Mouse (Mus musculus) cerebellum, postnatal 10 days (tissue): Measurements from ENCODE around the gene Prepl.

ENCODE experiments used
- DNase-seq, 2 experiments: peaks; one replicate each; pipeline ENCODE4 v3.0.0; 2021; ENCODE audit warnings: mixed read lengths in 2 of 2

Prepl gene

DNA sequence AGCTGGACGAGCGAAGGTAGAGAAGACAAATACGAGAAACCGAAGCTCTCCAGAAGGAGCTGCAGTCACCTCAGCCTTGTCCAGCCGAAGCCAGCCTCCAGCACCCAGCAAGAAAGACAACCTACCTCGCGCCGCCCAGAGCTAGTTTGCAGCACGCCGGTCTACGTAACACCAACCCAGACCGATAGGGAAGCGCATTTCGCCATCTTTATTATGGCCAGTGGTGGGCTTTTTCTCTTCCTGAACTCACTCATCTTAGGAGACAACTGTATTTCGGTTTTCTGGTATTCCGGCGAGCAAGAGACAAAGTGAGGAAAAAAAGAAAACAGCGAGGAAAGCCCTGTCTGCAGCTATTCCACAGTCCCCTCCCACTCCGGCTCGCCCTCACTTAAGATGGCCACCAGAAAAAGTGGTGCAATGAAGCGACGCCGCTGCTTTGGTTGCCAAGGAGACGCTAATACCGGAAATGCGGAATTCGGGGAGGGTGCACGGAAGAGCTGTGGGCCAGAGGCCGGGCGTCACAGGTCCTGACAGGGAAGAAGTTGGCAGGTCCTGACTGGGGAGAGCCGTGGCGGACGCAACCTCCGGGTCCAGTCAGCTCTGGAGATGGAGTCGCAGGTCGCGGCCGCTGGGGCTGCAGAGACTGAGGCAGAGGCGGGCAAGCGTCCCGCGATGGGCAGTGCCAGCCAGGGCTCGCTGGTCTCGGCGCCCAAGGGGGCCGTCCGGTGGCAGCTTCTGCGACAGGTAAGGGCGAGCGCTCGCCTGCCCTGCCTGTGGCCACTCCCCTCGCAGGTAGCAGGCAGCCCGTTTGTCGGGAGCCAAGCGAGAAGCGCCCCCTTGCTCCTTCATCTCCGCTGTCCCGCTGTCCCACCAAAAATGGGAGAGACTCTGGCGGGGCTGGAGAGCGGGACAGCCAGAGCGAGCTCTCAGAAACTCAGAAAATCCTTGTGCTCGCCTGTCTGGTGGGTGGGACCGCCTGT is at the start of gene Prepl, which contains the start of gene Camkmt:
Gene Prepl, minus strand, starts transcription at position 122 of the 980 bp plus-strand sequence.
Gene Camkmt, plus strand, starts transcription at position 433 of the 980 bp plus-strand sequence.
- peak; percentile 97 to 98 for DNase-seq

DNA sequence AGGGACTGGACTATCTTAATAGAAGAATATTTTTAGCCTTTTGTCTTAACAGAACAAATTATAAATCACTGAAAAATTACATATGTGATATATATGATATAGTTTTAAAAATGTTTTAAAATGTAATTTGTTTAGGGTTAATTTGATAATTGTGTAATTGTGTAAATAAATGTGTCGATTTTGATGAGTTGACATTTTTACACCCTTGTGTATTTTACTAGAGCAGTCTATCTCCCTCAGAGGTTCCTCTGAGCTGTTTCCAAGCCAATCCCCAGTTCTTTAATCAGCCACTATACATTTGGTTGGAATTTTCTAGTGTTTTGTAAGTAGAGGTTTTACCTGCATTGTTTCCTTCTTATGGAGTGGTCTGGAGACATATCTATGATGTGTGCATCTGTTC is 48.4 kb upstream of the Prepl start:
- DNase-seq = no peak

DNA sequence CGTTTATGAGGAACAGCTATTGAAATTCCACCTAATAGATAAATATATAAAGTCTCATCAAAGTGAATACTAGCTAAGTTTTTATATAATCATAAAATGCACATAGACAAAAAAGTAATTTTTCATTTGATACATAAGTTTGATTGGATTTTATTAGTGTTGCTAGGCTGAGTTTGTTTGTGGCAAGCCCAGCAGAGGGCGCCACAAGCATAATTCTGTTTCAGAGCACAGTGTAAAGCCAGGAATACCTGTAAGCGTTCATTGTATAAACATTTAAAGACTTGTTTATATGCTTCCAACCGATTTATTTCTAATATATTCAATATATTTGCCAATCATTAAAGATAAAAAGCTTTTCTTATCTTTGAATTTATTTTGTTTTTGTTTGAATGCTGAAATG is 26.6 kb upstream of the Prepl start:
- peak; percentile 80 to 84 for DNase-seq

DNA sequence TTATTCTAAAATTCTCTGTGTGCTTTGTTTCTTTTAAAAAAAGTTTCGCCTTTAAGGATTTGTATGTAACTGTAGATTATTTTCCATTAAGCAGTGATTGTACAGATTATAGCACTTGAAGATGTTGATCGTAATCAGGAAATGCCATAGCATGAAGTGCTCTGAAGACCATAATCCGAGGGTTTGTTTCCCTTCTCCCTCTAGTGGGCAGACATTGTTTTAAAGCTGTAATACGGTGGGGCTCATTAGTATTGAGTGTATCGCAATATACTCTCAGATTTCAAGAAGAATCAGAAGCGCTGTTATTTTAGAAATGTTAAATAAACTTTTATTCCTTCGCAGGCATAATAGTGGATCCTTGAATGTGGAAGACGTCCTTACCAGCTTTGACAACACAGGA is 23.4 kb upstream of the Prepl start:
- DNase-seq = no peak

DNA sequence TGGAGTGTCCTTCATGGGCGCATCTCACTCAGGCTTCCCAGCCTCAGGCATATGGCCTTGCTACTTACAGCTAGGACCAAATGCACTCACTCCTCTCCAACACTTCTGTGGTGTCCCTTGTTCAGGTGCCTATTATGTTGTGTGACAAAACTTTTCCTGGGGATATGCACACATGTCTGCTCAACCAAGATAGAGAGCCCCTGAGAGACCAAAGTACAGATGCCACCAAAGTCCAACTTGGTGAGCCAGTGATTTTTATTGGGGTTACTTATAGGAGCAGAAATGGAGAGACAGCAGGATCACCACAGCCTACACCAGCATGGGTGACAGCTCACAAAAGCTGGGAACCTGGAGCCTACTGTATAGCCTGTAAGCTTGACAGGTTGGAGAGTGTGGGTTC is 20.6 kb upstream of the Prepl start:
- DNase-seq = no peak

DNA sequence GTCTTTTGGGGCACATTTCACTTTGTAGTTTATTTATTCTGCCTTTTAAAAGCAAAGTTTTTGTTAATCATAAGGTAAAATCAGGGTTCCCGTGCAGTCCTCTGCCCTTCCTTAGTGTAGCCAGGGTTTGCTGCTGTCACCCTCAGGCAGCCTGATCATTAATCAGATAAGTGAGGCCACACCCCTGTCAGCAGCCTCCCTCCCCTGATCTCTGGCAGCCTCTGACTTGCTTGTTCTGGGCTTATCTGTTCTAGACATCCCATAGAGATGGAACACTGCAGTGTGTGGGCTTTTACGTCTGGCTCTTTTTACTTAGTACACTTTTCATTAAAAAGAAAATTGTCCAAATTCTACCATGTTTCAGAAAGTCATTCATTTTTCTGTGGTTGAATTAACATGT is 13.3 kb upstream of the Prepl start:
- no peak for DNase-seq

- DNase-seq = peak in 1 of 2 experiments; percentile 17
These were observed 11.7 kb upstream of the Prepl start for GRCm38 (mm10) chr17:85101751-85102150.

GRCm38 (mm10) chr17:85100232-85100631 is 10.2 kb upstream of the Prepl start:
- no peak for DNase-seq

- no peak for DNase-seq
These were observed 8.8 kb upstream of the Prepl start for GRCm38 (mm10) chr17:85098677-85099323.

DNA sequence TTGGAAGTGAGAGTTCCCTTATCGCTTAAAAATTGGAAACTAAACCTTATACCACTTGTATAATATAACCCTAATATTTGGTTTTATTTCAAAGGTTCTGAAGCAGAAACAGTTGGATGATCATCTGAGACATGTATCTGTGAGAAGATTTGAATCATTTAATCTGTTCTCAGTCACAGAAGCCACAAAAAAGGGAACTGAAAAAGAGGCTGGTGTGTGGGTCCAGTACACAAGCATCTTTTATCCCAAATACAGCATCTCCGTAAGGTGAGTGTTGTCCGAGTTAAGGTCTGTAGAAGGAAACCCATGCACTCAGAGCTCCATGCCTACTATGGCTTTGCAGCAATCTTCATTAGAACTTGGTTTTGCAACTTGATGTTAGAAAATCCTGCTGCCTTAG is 6.4 kb upstream of the Prepl start:
- no peak for DNase-seq

- no peak for DNase-seq
These were observed 1.7 kb upstream of the Prepl start for GRCm38 (mm10) chr17:85091762-85092161.

DNA sequence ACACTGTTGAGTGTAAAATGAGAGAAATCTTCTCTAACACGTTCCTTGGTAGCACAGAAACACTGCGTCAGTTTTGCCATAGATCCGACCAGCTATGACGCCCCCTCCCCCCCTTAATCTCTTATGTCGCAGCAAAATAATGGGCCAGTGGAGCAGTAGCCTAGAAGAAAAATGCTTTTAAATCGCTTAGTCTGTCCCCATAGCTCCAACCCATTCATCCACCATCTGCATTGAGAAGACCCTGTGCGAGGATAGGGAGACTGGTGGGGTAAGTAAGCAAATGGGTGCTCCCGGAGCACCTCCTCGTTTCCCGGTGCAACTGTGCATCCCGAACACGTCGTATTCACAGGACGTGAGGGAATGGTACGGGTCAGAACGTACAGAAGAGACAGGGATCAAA is 420 bp downstream of the Prepl start:
- peak; percentile 32 to 53 for DNase-seq

- peak; percentile 38 to 42 for DNase-seq
These were observed 1.0 kb downstream of the Prepl start for GRCm38 (mm10) chr17:85089011-85089410.

DNA sequence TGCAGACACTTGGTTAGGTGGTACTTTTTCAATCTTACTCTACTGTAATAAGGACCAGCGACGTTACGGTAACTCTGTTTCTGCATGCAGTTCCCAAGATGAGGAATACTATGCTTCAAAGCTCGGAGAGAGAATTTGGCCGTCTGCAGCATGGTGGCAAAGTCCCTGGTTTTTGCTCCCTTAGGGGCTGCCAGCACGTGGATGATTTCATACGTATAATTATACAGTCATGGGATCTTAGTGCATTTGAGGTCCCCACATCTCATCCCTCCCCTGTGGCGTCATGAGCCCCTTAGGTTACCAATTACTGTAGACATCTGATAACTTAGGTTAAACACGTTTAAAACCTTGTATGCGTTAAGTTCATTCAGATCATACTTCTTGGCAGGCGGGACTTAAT is 1.6 kb downstream of the Prepl start:
- DNase-seq = no peak

DNA sequence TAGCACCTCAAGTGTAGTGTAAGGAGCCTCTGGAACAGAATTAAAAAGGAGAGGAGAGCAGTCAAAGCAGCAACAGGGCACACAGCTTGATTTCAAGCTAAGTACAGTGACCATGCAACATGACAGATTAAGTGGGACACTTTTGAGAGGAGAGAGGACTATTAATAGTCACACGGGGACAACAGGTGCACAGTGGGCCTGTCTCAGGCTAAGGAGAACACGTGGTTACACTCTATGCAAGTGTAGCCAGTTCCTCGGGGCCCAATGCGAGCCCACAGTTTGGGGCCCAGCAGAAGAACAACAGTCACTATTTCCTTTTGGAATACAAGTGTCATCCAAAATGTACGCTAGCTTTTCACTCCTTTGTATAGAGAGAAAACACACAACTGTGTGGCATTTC is 2.5 kb downstream of the Prepl start:
- peak; percentile 76 to 78 for DNase-seq

- no peak for DNase-seq
These were observed 3.5 kb downstream of the Prepl start for GRCm38 (mm10) chr17:85086501-85086900.

DNA sequence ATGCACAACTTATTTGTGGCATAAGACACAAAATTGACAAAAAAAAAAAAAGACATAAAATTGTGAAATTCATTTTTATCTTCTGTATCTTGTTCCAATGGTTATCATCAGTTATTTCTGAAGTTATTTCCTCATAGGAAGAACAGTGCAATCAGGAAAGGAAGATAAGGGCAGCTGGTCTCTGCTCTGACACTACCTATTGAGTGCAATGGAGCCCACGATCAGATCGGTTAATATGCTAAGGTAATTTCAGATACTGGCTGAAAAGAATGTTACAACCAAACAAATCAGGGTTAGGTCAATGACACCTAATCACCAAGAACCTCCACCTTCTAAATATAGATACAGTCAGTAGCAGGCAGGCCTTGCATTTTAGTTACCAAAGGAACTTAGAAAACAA is 4.7 kb downstream of the Prepl start:
- DNase-seq = no peak

- no peak for DNase-seq
These were observed 9.3 kb downstream of the Prepl start for GRCm38 (mm10) chr17:85080781-85081180.

GRCm38 (mm10) chr17:85079276-85079675 is 10.8 kb downstream of the Prepl start:
- peak; percentile 62 to 65 for DNase-seq

- no peak for DNase-seq
These were observed 16.0 kb downstream of the Prepl start for GRCm38 (mm10) chr17:85074083-85074482.

DNA sequence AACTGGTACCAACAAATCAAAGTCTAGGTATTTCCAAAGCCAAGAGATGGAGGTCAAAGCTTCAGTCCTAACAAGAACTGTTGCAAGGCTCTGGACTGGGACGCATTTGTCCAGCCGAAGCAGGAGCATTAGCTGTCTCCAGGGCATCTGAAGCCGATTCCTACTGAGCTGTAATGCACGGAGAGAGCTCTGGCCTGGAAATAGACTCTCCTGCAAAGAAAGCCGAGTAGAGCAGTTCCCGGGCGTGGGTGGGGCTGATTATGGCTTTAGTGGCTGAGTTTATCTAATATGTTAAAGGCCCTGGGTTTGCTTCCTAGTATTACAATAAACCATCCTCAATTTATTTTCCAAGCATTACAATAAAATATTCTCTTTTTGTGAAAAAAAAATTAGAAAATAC is 16.8 kb downstream of the Prepl start:
- DNase-seq = no peak

DNA sequence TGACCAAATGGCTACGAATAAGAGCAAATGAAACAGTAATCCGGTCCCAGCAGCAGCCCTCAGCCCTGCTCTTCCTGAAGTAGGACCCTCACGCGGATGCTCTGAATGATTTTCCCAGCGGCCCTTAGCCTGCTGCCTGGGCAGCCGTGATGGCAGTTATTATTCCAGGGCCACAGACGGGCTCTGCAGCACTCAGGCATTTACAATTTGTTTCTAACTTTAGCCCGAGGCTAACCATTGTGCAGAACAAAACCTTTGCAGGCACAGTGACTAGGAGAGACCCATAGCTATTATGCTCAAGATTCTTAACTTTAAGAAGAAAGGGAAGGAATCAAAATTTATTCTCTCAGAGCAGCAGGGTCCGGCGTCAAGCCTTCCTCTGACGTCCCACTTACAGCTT is 17.7 kb downstream of the Prepl start:
- DNase-seq = no peak

- peak; percentile 30 to 47 for DNase-seq
These were observed 18.8 kb downstream of the Prepl start for GRCm38 (mm10) chr17:85071088-85071775.
